Mouse (Mus musculus) lung, embryonic 15.5 days (tissue): ENCODE results near the gene Scrg1. TPM values are rescaled to one million over a fixed set of nuclear protein-coding genes. Genes with fewer than 3 reads are reported as not detected.
A peak's percentile ranks its signal among the peaks of the same experiment; 100 is the strongest.
"Not testable (repeated sequence)": the region's sequence is repeated elsewhere in the genome, so short reads cannot be mapped to it uniquely, and the experiment has no call there.

ENCODE experiments used
- ATAC-seq: fragments of 200-750 bp; cut with Nextera tagmentation; 2 replicates; pipeline ENCODE4 v1.8.0; 2017; ENCODE audit warnings: moderate number of reproducible peaks, borderline replicate concordance; ENCODE audit not compliant: low FRiP score, low TSS enrichment; ENCODE audit errors: extremely low read depth
- H3K27ac ChIP-seq: fragments of 300-500 bp; sonication (generic); 2 replicates; pipeline ENCODE4 v1.5.1; 2015; ENCODE audit warnings: moderate library complexity, mild to moderate bottlenecking, inconsistent platforms
- H3K27me3 ChIP-seq: fragments of 300-500 bp; sonication (generic); 2 replicates; pipeline ENCODE4 v1.6.1; 2015; ENCODE audit warnings: inconsistent platforms
- H3K36me3 ChIP-seq: fragments of 300-500 bp; sonication (generic); 2 replicates; pipeline ENCODE4 v1.6.1; 2015; ENCODE audit warnings: inconsistent platforms
- H3K4me1 ChIP-seq: fragments of 300-500 bp; sonication (generic); 2 replicates; pipeline ENCODE4 v1.6.1; 2015; ENCODE audit warnings: inconsistent platforms
- H3K4me2 ChIP-seq: fragments of 300-500 bp; sonication (generic); 2 replicates; pipeline ENCODE4 v1.6.1; 2015; ENCODE audit warnings: inconsistent platforms, mild to moderate bottlenecking, moderate library complexity
- H3K4me3 ChIP-seq: fragments of 300-500 bp; sonication (generic); 2 replicates; pipeline ENCODE4 v1.5.1; 2015; ENCODE audit warnings: mild to moderate bottlenecking, inconsistent platforms
- H3K9ac ChIP-seq: fragments of 300-500 bp; sonication (generic); 2 replicates; pipeline ENCODE4 v1.6.1; 2015; ENCODE audit warnings: inconsistent platforms
- H3K9me3 ChIP-seq: fragments of 300-500 bp; sonication (generic); 2 replicates; pipeline ENCODE4 v1.6.1; 2016; ENCODE audit warnings: inconsistent platforms
- WGBS: fragments of 180-500 bp; shearing (Covaris S2); methylation state at CpG from one replicate; pipeline ENCODE4 v1.1.7; 2015; 5-methylcytosine and 5-hydroxymethylcytosine counted together
- polyA plus RNA-seq: library from polyadenylated mRNA; unstranded; fragments of >200 nt; fragmentation: Nextera tagmentation; extraction: Ambion mirVana; gene quantifications from 2 replicates; pipeline ENCODE4 v1.2.1, GENCODE M21; 2015

The Scrg1 gene
- polyA plus RNA-seq, 1 experiment from 2014 or later, result 1.8 TPM

DNA sequence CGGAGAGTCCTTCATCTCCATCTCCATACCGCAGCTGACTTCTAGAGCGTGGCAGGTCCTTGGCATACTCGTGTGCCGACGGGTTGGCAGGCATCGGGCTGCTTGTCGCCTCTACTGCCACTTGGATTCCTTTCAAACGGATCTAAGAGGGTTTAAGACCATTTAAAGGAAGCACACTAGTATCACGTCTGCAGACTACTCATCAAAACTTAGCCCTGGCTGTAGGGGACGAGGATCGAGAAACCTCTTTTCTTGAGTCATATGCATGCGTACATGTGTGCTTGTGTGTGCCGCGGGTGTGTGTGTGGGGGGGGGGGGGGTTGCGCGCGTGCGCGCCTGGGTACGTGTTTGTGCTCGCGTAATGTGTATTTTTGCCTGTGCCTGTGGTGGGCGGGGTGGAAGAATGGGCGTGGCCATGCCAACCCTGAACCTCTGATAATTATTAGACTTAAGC, 32.6 kb downstream of the Scrg1 start:
- Histone ChIP-seq H3K4me3 (peak overlapping the region; percentile 93), H3K27ac (peak overlapping the region; percentile 97), H3K4me1 (peaks cover 10% of the 10 kb centered on the region), H3K9me3 (no peaks in the 10 kb centered on the region), H3K4me2 (peak overlapping the region; percentile 87), H3K36me3 (no peaks in the 10 kb centered on the region), H3K27me3 (no peaks in the 10 kb centered on the region), H3K9ac (peak overlapping the region; percentile 66)
- ATAC-seq, result peak; percentile 55
- WGBS, result 0% methylated on average over 25 of the region's 25 CpGs

DNA sequence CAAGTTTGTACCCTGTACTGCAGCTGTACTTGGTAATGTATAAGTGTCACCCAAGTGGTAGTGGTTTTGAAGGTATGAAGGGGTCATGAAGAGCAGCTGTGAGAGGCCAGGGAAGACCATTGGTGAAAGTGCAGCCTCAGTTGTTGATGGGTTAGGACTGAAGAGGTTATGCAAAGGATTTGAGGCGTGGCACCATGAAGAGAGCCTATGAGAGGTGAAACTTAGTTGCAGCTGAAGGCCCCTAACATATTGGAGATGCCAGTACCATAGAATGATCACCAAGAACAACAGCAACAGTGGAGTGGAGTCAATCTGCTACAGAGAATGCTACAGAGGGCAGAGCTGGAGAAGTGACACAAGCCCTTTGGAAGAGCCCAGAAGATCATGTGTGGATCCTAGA, 33.6 kb downstream of the Scrg1 start:
- Histone ChIP-seq H3K9ac (no peak overlapping the region), H3K27ac (no peak overlapping the region), H3K4me3 (no peak overlapping the region), H3K27me3 (no peaks in the 10 kb centered on the region), H3K4me1 (peaks cover 10% of the 10 kb centered on the region), H3K36me3 (no peaks in the 10 kb centered on the region), H3K9me3 (no peaks in the 10 kb centered on the region), H3K4me2 (no peak overlapping the region)
- 94% methylated on average over 1 of the region's 1 CpGs for WGBS
- ATAC-seq, result no peak

DNA sequence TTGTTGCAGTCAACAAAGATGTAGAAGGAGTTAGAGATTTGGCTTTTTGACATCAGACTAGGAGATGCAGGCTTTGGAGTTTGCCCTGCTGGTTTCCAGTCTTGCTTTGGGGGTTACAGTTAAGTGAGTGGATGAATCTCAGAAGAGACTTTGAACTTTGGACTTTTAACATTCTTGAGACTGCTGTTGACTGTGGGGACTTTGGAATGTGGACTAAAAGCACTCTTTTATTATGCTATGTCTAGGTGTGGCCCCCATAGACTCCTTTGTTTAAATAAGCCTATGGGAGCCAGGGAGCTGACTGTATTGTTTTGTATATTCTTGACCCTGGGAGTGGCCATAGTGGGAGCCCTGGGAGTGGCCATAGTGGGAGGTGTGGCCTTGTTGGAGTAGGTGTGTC, 34.2 kb downstream of the Scrg1 start:
- Histone ChIP-seq H3K9me3 (no peaks in the 10 kb centered on the region), H3K4me1 (peaks cover 10% of the 10 kb centered on the region), H3K9ac (no peak overlapping the region), H3K4me2 (no peak overlapping the region), H3K27me3 (no peaks in the 10 kb centered on the region), H3K27ac (no peak overlapping the region), H3K36me3 (no peaks in the 10 kb centered on the region), H3K4me3 (no peak overlapping the region)
- no peak for ATAC-seq

DNA sequence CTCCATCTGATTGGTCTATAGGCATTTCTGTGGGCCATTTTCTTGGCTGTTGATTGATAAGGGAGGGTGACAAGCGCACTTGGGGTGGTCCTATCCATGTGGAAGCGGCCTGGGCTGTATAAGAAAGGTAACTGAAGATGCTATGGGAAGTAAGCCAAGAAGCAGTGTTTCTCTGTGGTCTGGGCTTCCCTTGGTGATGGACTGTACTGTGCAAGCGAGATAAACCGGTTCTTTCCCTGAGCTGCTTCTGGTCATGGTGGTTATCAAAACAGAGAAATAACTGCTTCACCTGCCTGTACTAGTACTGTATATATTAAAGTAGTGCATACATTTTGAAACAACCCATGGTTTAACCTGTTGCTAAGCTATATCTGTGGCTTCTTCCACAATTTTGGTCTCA, 36.1 kb downstream of the Scrg1 start:
- no peak overlapping the region for H3K4me2 ChIP-seq
- 0 out of 2 replicates have a peak, but pooled peaks cover 4% of the 10 kb centered on the region for H3K4me1 ChIP-seq
- no peaks in the 10 kb centered on the region for H3K36me3 ChIP-seq
- H3K9ac ChIP-seq, result no peak overlapping the region
- no peaks in the 10 kb centered on the region for H3K9me3 ChIP-seq
- ATAC-seq, result no peak
- WGBS, result 87% methylated on average over 4 of the region's 4 CpGs
- no peak overlapping the region for H3K4me3 ChIP-seq
- H3K27ac ChIP-seq, result no peak overlapping the region
- H3K27me3 ChIP-seq, result no peaks in the 10 kb centered on the region

DNA sequence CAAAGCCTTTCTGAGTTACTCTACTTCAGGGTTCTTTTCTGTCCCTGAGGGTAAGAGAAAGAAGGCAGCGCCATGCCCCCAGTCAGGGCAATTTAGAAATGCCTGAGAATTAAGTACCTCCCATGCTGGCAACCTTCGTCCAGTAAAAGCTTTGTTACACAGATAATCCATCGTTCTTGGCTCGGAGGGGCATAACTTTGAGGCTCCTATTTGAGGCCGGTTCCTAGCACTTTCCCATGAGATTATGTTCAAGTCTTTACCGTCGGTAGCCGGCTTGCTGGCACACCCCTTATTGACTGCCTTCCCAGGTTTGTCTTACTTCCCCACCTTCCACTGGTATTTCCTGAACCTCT, 42.7 kb downstream of the Scrg1 start:
- WGBS, result 30% methylated on average over 8 of the region's 8 CpGs
- peaks cover 14% of the 10 kb centered on the region; the same call in 1 of the 2 replicates for H3K4me1 ChIP-seq
- H3K4me3 ChIP-seq, result peak overlapping the region; percentile 8; the same call in 1 of the 2 replicates
- H3K27ac ChIP-seq, result peak overlapping the region; percentile 80
- no peaks in the 10 kb centered on the region for H3K27me3 ChIP-seq
- H3K9me3 ChIP-seq, result no peaks in the 10 kb centered on the region
- H3K36me3 ChIP-seq, result no peaks in the 10 kb centered on the region
- H3K9ac ChIP-seq, result no peak overlapping the region
- H3K4me2 ChIP-seq, result peak overlapping the region; percentile 40
- ATAC-seq, result no peak

DNA sequence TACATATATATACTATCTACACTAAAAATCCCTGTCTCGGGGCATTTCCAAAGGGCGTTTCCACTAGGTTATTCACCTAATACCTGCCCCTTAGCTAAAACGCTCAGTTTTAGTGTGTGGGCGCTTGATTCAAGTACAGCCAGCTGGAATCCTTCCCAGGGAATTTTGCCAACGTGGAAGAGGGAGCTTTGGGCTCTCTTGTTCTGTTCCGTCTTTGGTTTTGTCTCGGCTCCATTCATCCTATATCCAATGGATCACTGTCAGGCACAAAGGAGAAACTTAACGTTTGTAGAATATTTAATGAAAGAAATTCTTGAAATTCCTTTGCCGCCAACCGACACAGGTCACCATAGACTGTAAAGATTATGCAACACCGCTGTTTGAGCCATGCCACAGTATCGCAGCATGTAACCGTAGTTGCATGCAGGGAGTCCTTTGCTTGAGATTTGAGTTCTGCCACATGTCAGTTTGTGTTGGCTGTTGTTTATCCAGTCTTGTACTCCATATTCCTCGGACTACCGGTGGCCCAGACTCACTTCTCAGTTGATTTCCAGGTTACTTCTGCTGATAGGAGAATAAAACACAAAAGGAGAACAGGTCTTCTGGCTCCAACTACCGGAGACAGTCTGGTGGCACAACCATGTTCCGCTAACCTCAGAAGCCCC, 43.3 kb downstream of the Scrg1 start:
- Histone ChIP-seq H3K27me3 (no peaks in the 10 kb centered on the region), H3K36me3 (no peaks in the 10 kb centered on the region), H3K27ac (peak overlapping the region; percentile 80), H3K9ac (no peak overlapping the region), H3K4me3 (peak overlapping the region; percentile 8; the same call in 1 of the 2 replicates), H3K9me3 (no peaks in the 10 kb centered on the region), H3K4me2 (peak overlapping the region; percentile 40), H3K4me1 (peaks cover 14% of the 10 kb centered on the region; the same call in 1 of the 2 replicates)
- 25% methylated on average over 17 of the region's 17 CpGs for WGBS
- ATAC-seq, result peak; percentile 46; the same call in 1 of the 2 replicates

DNA sequence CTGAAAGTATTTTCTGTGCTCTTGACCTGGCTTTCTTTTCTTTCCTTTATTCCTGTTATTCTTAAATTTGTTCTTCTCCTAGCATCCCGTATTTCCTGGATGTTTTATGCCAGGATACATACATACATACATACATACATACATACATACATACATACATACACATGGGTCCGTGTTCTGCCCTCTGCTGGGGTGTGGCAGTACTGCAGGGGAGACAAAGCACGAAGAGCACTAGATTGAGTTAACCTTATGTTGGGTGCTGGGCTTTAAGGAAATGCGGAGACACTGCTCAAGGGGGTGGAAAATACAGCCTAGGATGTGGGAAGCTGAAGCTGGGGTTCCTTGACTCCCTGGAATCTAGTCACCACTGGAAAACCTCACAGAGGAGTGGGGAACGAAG, 47.9 kb downstream of the Scrg1 start:
- H3K9me3 ChIP-seq, result no peaks in the 10 kb centered on the region
- no peak overlapping the region for H3K4me3 ChIP-seq
- H3K4me1 ChIP-seq, result peaks cover 10% of the 10 kb centered on the region; the same call in 1 of the 2 replicates
- 47% methylated on average over 5 of the region's 5 CpGs for WGBS
- H3K36me3 ChIP-seq, result no peaks in the 10 kb centered on the region
- H3K4me2 ChIP-seq, result no peak overlapping the region
- no peak overlapping the region for H3K27ac ChIP-seq
- no peaks in the 10 kb centered on the region for H3K27me3 ChIP-seq
- H3K9ac ChIP-seq, result no peak overlapping the region
- ATAC-seq, result no peak

DNA sequence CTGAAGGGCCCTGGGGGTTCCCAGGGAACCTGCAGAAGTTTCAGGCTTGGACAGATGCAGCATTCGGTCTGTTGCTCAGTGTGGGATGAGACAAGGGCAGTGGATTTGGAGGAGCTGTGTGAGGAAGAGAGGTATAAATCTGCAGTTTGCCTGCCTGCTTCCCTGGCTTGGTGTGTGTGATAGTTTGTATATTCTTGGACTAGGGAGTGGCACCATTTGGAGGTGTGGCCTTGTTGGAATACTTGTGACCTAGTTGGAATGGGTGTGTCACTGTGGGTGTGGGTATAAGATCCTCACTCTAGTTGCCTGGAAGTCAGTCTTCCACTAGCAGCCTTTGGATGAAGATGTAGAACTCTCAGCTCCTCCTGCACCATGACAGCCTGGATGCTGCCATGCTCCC, 49.8 kb downstream of the Scrg1 start:
- not testable (repeated sequence) for H3K9me3 ChIP-seq, H3K27me3 ChIP-seq, H3K4me1 ChIP-seq, H3K4me2 ChIP-seq, H3K9ac ChIP-seq, ATAC-seq, H3K4me3 ChIP-seq, H3K27ac ChIP-seq, H3K36me3 ChIP-seq
- 78% methylated on average over 1 of the region's 1 CpGs for WGBS

DNA sequence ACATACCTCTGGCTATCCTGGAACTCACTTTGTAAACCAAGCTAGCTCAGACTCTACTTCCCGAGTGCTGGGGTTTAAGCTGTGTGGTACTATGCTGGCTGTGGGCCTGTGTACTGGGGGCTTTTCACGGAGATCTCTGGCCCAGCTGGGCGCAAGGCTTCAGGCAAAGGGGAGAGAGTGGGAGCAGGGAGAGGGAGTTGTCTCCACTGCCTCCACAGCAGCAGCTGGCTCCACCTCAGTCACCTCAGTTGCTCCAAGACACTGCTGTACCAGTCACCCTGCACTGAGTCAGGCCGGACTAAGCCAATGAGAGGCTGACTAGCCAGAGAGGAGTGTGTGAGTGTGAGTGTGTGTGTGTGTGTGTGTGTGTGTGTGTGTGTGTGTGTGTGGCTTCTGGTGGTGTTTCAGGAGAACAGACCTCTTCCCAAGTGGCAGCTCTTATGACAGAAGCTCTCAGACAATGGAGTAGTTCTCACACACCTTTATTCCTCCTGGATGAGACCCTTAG, 51.9 kb downstream of the Scrg1 start:
- H3K27ac ChIP-seq, result no peak overlapping the region
- whole genome bisulfite sequencing, result 83% methylated on average over 4 of the region's 4 CpGs
- H3K4me2 ChIP-seq, result no peak overlapping the region
- H3K4me1 ChIP-seq, result peaks cover 6% of the 10 kb centered on the region; the same call in 1 of the 2 replicates
- no peak overlapping the region for H3K4me3 ChIP-seq
- ATAC-seq, result no peak
- H3K9ac ChIP-seq, result no peak overlapping the region
- no peaks in the 10 kb centered on the region for H3K27me3 ChIP-seq
- no peaks in the 10 kb centered on the region for H3K36me3 ChIP-seq
- H3K9me3 ChIP-seq, result no peaks in the 10 kb centered on the region

DNA sequence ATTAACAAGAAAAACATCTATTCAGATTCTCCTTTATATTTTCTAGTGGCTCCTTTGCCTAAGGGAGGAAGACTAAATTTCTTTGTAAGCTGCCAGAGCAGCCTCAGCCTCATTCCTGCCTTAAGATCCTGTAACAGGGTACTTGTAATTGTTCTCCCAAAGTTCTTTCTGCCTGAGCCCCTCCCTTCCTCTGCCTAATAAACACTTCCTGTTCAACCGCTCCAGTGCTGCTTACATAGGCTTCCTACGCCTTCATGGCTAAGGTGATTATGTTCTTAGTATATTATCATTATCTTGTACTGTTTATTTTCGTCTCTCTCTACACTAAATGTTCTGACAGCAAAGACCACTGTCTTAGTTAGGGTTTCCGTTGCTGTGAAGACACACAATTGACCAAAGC, 52.9 kb downstream of the Scrg1 start:
- Histone ChIP-seq H3K4me1 (peaks cover 6% of the 10 kb centered on the region; the same call in 1 of the 2 replicates), H3K4me2 (no peak overlapping the region), H3K27me3 (no peaks in the 10 kb centered on the region), H3K4me3 (no peak overlapping the region), H3K9me3 (no peaks in the 10 kb centered on the region), H3K36me3 (peaks cover 3% of the 10 kb centered on the region; the same call in 1 of the 2 replicates), H3K9ac (no peak overlapping the region), H3K27ac (no peak overlapping the region)
- no peak for ATAC-seq
- 62% methylated on average over 4 of the region's 4 CpGs for WGBS

DNA sequence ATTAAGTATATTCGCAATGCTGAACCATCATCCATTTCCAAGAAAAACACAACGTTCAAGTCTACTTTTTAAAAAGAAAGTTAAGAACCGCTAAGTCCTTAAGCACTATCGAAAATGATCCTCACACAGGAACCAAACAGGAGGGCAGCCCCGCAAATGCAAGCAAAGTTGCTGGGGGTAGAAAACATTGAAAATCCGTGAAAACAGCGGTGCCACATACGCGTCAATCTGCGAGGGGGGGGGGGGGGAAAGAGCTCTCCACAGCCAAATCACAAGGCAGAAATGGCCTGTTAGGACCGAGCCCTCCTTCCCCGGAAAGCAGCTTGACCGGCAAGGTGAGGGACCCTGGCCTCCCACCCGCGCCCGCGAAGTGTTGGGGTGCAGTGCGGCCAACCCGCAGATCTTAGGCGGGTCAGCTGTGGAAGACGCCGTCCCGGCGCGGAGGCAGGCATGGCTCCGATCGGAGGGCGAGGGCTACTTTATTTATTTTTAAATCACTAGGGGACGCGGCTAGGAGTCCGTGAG, 55.1 kb downstream of the Scrg1 start:
- H3K36me3 ChIP-seq, result peaks cover 13% of the 10 kb centered on the region
- WGBS, result 2% methylated on average over 31 of the region's 31 CpGs
- ATAC-seq, result peak; percentile 5

More for the DNA sequence above, 55.1 kb downstream of the Scrg1 start:
- H3K27me3 ChIP-seq, result no peaks in the 10 kb centered on the region
- peak overlapping the region; percentile 97 for H3K27ac ChIP-seq
- no peaks in the 10 kb centered on the region for H3K9me3 ChIP-seq
- peaks cover 6% of the 10 kb centered on the region; the same call in 1 of the 2 replicates for H3K4me1 ChIP-seq
- peak overlapping the region; percentile 73 for H3K4me3 ChIP-seq
- peak overlapping the region; percentile 89 for H3K9ac ChIP-seq
- H3K4me2 ChIP-seq, result peak overlapping the region; percentile 86
